Mouse (Mus musculus) fibroblast of lung, adult 2 months (primary cell): ENCODE measurements at regions not wholly inside any gene's neighbourhood (a gene's known extent, or its start where the extent isn't known, plus 50 kb on each side); places are given as distances from the start of the nearest gene placed in this dataset.

ENCODE experiments used
- DNase-seq: peaks from one replicate; pipeline ENCODE4 v3.0.0-alpha.2; 2011; ENCODE audit warnings: low read depth

DNA sequence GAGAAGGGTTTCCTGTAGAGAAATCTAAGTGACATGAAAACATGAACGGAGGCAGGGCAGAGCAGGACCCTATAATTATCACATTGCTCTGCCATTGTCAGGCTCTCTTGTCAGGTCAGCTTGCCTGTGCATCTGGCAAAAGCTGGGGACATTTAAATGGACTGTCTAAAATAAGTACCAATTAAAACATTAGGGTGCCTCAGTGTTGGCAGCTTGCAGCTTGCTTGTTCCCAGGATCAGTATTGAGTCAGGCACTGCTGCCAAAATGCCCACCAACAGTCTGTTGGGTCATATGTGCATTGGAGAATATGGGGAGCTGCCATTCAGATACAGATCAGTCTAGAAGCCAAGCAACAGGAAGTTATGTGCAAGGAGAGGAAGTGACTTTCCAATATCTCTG, 349.5 kb upstream of the B3gat1 start:
- no peak for DNase-seq

DNA sequence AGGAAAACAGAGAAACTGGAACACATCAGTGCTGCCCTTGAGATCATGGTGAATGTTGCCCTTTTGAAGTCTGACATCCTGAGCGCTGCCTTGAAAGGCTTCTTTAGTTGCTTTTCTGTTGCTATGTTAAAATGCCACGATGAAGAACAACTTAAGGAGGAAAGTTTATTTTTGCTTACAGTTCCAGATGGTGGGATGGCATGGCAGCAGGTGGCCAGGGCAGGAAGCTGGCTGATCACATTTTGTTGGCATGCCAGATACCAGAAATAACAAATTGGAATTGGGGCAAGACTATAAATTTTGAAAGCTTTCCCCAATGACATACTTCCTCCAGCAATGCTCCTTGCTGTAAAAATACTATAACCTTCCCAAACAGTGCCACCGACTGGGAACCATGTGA, 334.9 kb upstream of the B3gat1 start:
- DNase-seq: no peak

DNA sequence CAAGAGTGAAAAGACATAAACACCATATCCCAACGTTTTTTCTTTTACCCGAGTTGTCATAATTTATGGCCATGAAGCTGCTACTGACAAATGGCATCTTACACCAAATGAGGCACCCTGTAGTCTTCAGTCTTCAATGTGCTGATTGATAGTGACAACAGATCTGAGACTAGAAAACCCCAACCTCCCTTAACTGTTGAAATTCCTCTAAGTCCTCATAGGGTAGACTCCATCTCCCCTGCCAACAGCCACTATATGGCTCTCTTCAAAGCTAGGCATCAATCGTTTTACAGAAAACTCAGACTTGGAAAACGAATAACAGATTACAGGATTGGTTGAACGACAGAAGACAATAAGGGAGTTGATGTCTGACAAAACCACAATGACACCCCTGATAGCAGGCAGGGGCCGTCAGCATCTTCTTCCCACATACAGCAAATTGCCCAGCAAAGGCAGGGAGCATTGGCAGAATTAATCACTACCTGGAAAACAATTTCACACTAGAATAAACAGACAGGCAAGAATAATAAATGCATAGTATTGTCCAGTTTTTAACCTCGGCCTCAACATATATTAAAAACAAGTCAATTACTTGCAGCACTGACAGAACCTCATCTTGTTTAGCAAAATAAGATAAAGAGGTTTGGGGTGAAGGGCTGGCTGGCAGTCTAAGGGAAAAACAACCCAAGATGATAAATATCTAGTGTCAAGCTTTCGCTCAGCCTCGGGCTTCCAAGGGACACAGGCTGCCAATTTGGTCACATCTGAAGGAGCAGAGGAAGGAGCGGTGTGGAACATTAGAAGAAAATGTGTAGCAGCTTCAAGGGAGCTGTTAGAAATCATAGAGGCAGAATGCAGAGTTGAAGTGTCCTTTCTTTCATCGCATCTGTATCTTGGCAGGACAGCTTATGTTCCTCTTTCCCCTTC, 310.4 kb upstream of the B3gat1 start:
- no peak for DNase-seq

DNA sequence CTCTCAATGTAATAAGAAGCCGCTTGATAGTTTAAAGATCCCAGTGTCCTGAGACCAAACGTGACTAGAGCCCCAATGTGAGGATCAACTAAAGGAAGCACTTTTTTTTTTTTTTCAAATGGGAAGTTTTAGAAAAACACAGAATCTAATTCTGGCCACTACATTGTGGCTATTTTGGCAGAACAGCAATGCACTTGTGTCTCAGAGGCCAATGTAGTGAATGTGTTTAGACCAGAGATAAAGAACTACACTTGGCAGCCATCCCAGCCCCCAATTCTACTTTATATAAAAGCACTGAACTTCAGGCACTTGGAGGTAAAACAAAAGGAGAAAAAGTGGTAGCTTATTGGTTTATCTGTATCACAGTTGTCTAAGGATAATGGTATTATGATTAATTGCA, 298.0 kb upstream of the B3gat1 start:
- DNase-seq: no peak

DNA sequence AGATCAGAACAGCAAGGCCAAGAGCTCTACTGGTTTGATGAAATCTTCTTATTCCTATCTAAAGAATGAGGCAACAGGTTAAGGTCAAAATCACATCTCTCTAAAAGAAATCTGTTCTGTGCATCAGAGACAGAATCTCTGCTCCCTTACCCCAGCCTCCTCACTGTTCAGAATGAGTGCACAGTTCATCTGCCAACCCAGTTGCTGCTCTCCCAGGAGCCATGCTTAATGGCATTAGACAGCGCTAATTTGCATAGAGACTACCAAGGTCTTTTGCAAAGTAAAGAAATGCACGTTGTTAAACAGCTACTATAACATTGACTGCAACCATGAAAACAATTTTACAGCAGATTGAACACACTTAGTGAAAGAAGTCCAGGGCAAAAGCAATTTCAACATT, 296.3 kb upstream of the B3gat1 start:
- DNase-seq: no peak

DNA sequence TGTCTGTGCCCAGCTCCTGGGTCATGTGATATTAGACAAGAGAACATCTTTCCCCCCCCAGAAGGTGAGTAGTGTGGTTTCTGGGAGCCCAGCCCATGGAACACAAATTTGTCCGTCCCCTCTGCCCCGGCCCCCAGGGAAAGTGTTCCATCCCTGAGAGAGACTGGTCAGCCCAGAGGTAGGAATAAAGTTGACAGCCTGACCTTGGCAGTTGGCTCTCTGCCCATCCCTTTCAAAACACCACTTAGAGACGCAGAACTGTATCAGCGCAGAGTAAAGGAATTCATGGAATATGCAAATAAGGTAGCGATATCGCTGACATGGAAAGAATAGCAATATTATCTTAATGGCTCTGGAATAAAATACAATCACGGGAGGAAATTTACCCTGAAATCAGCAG, 279.6 kb upstream of the B3gat1 start:
- no peak for DNase-seq

DNA sequence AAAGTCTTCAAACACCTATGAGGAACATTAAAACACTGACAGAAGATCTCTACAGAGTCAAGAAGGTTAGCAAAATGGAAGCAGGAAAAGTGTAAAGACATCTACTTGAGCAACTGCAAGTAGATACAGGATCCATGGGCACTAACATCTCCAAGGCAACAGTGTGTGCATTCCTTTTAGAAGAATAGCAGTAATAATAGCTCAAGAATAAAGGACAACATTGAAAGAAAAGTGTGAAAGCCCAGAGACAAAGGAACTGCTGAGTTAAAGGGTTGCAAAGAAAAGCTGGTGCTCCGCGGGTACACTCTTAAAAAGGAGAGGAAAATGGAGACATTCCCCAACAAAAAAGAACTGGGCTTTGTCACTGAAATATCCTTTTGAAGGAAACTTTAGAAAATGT, 272.4 kb upstream of the B3gat1 start:
- DNase-seq: no peak

DNA sequence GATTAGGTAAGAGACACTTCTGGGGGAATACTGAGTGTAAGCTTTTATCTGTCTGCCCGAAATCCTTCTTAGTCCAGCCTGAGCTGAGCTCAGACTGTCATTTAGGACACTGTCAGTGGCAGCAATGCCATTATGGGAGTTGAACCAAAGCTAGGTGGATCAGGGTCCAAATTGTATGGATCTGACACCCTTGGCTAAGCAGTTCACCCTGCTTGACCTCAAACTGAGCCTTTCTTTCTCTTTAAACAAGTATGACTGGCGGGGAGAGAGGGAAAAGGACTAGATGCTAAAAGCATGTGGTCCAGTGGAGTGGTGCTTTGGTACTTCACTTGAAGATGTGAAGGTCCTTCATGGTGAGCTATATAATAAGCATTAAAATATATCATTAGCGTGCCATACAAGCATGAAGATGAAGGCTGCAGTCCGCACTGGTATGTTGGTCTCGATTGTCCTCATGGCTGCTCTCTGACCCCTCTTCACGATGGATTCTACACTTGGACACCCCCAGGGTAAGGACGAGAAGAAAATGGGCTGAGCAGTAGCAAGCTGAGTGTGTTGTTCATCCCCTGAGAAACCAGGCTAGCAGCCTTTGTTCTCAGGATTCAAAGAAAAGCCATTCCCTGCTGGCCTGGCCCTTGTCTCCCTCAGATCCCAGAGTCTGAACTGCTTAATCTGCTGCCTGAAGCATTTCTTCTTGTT, 262.7 kb upstream of the B3gat1 start:
- DNase-seq: no peak

DNA sequence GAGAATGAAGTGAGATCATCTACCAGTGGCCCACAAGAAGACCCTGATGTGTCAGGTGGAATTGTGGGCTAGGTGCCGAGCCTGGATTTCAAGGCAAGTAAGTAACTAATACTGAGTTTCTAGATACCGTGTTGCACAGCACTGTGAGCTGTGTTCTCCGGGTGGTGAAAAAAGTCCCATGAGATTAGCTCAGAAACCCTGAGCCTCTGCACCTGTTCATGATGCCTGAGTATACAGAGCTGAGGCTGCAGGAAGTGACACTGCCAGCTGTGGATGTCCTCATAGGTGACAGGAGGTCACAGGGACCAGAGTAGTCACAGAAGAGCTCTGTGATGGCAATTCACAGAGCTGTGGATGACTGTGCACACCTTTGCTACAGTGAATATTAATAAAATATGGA, 257.2 kb upstream of the B3gat1 start:
- DNase-seq: no peak

DNA sequence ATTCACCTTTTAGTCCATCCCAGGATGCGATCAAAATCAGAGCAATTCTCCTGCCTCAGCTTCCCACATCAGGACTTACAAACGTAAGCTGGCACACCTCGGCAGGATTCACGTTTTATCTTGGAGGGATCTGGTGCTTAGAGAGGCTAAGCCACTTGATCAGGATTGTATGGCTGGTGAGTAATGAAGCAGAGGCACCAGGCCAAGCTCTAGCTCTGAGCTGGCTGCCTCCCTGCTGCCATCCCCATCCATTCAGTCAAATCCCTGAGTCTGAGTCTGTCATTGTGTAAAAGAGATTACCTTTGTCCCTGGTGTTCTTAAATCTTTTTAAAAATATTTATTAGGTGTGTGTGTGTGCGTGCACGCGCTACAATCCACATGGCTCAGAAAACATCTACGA, 252.6 kb upstream of the B3gat1 start:
- DNase-seq: no peak

DNA sequence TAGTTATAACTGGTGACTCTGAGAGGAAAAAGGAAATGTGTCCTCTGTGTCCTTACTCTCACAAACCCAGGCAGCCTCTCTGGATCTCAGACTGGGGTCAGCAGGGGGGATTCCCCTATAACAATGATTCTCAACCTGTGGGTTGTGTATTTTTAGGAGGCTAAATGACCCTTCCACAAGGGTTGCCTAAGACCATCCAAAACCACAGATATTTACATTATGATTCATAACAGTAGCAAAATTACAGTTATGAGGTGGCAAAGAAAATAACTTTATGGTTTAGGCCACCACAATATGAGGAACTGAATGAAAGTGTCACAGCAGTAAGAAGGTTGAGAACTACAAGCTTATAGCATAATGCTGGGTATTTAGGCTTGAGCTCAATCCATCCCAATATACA, 251.6 kb upstream of the B3gat1 start:
- no peak for DNase-seq

DNA sequence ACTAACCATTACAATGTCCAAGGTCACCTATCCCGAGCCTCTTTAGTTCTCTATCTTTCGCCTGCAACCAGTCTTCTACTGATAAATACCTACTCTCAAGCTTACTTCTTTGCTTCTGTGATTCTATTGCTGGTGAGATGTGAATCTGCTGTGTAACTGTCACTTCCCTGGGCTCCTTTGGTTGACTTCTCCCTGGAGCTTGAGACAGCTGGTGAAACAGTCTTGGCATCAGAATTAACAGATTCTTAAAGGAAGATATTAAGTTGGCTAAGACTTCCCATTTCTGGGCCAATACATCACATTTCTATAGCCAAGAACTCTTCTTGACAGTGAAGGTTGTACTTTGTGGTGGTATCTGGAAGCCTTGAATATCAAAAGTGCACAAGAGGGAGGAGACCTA, 239.8 kb upstream of the B3gat1 start:
- DNase-seq: no peak

DNA sequence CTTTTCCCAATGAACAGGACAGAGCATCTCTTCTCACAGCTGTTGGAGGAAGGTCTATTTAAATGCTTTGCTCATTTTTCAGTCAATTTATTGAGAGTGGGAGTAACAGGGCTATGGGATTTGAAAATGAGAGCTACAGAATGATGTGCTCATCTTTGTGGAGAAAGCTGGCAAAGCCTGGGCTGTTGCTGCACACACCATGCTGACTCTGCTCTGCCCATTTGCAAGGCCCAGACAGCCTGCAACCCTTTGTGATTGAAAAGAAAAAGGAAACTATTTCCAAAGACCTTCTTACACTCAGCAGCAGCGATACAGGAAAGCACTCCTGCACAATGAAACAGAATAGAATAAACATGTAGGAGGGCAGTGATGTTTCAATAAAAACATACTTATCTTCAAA, 231.5 kb upstream of the B3gat1 start:
- DNase-seq: no peak

DNA sequence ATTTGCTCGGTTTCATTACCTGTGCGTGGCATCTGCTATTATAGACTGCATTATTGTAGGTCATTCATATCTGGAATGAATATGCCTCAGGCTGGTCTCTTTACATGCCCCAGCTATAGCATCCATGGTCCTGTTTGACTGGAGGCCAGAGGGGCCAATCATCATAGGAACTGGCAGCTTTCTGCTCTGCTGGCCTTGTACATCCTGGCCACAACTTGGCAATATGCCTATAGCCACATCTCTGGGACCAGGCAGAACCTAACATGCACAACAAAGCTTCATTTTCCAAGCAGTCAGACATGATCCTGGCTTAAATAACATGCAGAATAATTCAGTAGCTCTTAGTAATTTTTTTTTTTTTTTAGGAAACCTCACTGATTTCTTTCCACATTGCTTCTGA, 227.6 kb upstream of the B3gat1 start:
- DNase-seq: no peak

DNA sequence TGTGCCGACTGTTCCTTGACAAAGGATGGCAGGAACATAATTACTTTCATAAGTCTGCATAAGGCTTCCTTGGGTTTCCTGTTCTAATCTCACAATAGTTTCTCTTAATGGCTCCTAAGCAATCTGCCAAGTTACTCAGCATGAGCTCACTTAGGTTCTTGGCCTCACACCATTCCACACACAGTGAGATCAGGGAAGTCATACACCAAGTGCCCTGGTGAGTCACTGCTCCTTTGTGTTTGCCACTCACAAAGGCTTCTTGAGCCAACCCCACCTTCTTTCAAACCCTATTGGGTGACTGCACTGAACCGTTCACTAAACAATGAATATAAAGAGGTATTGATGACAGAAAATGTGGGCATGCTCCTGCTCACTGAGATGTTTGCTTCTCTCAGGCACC, 214.9 kb upstream of the B3gat1 start:
- peak; percentile 85 for DNase-seq

DNA sequence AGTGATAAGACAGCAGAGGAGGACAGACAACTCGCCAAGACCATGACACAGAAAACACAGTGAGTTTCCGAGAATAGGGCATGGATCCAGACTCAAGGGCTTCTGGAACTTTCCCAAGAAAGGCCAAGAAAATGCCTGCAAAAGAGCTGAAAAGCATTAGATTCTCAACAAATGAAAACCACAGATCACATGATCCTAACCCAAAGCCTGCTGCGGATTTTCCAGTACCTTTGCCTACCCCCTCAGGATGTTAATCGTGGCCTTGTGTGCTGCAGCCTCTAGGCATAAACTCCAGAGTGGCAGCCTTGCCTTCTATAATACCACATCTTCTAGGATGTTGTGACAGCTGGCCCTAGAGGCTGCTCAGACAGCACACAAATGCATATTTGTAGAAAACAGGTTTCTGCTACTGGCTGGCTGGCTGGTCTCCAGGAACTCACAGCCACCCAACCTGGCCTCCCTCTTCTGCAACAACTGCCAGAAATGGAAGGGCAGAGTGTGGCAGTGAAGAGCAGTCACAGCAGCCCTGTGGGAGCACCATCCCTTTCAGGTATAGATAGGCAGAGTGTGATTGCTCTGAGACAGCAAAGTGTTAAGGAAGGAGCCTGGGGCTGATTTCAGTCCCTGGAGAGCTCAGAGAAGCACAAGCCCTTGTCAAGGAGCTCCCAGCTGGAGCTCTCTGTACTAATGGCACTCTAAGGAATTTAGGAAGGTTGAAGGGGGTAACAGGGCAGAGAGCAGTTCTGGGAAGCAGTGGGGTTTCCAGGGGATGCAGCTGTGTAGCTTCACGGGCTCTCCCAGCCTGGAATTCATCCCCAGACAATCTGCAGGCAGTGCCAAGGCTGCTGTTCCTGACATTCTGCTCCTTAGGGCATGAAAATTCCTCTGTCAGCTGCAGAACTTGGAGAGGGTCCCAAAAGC, 213.7 kb upstream of the B3gat1 start:
- DNase-seq: peak; percentile 82

DNA sequence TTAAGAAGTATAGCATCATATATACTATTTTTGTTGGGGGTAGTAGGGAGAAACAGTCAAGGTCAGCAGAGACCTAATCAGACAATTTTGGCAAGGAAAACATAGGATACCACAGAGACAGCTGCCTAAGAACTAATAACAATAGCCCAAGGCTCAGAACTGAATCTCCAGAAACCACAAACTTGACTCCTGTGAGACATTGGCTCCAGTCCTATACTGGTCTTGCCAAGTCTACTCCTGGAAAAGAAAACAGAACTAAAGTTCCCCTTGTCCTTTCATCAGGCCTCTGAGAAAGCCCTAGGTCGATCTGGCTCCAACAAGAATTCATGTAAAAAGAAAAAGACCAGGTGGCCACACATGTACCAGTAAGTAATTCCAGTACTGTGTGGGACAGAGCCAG, 209.4 kb upstream of the B3gat1 start:
- peak; percentile 90 for DNase-seq

DNA sequence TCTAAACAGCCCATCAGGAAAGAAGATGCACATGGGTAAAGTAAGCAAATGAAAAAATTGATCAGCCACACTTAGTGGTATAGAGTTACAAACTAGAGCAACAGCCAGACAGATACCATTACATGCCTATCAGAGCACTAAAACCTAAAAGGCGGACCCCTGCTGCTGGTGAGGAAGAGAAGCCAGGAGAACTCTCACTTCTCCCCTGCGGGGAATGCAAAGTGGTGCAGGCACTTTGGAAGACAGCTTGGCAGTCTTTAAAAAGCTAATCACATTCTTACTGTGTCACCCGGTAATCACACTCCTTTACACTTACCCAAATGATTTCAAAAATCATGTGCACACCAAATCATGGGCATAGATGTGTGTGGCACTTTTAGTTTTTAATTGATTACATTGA, 204.8 kb upstream of the B3gat1 start:
- DNase-seq: no peak

DNA sequence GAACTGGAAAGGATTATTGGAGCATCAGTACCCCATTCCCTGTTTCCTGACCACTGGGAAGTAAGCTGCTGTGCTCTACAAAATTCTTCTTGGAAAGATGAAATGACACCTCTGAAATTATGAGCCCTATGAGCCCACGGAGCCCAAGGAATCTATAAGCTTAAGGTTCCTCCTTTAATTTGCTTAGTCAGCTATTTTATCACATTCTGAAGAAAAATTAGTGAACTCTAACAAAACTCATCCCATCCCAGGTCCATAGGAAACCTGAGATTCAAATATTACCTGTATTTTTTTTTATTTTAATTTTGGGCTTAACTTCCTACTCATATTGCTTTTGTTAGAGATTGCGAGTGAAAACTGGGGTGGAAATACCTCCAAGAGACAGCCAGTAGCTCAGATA, 194.5 kb upstream of the B3gat1 start:
- DNase-seq: no peak

DNA sequence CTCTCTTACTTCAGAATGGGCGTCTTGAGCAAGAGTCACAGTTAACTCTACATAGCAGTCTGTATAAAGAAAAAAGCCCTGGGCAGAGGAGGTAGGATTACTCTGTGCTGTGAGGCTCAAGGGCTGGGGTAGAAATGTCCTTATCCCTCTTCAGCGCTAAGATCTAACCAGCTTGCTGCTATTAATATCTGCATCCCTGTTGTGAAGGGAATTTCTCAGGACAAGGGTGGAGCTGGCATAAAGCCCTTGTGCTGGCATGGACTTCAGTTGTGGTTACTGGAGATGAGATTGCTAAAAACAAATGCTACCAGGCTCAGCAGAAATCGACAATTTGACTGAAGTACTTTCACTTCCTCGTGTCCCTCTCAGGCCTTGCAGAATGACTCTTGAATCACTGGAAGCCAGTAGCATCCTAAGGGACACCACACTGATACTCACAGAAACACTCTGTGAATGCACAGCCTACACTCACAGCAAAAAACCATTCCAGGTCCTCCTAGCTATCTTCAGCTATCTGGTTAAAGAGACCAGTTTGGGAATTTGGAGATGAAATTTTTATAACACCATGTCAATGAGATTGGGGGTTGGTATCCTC, 185.1 kb upstream of the B3gat1 start:
- peak; percentile 54 for DNase-seq

DNA sequence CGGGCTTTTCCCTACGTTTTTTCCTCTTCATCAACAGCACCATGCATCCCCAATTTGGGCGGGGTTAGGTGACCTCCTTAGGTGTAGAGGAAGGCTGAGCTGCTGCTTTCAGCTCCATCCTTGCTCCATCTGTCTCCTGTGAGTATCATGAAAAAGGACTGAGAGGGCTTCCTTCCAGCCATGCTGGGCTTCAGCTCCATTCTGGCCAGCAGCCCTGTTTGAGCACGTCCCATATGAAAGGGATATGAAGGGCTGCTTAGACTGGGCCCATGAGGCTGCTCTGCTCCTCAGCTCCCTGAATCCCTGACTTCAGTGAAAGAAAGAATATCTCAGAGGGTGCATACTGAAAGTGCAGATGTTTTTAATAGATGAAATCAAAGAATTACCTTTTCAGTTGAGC, 184.4 kb upstream of the B3gat1 start:
- DNase-seq: no peak

DNA sequence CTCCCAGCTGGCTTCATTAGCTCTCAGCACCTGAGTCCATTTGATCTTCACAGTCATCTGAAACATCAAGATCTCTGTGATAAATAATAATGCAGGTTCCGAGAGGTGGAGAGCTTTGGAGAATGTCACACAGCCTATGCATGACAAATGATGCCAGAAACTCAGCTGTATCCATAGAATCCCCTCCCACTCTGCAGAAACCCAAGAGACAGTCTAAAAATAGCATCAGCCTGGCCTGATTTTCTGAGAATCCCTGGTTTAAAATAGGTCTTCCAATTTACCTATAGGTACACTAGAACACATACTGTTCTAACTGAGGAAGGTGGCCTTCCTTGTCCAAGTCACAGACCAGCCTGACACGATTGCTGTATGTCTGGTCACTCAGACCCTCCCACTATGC, 184.0 kb upstream of the B3gat1 start:
- no peak for DNase-seq
